Mouse (Mus musculus): ENCODE results near the gene Map4k1.

The Map4k1 gene

GRCm38 (mm10) chr7:28981651-28982273 is at the start of gene Map4k1, which contains the start of gene Eif3k:
Gene Map4k1, plus strand, starts transcription at chr7:28982050.
Gene Eif3k, minus strand, starts transcription at chr7:28981864.
- peak; percentile 92 for DNase-seq (ENCODE audit: extremely low read depth, low read depth, low spot score)

- no peak for DNase-seq (ENCODE audit: extremely low read depth, low read depth, low spot score)
These were observed 49.3 kb upstream of the Map4k1 start for GRCm38 (mm10) chr7:28932421-28933041.

- DNase-seq (ENCODE audit: extremely low read depth, low read depth, low spot score) = no peak
These were observed 48.0 kb upstream of the Map4k1 start for GRCm38 (mm10) chr7:28933825-28934224.

GRCm38 (mm10) chr7:28936787-28937186 is 45.1 kb upstream of the Map4k1 start:
- no peak for DNase-seq (ENCODE audit: extremely low read depth, low read depth, low spot score)

GRCm38 (mm10) chr7:28938654-28939053 is 43.2 kb upstream of the Map4k1 start:
- DNase-seq (ENCODE audit: extremely low read depth, low read depth, low spot score) = peak; percentile 94

- DNase-seq (ENCODE audit: extremely low read depth, low read depth, low spot score) = peak; percentile 88
These were observed 42.2 kb upstream of the Map4k1 start for GRCm38 (mm10) chr7:28939418-28940183.

- DNase-seq (ENCODE audit: extremely low read depth, low read depth, low spot score) = no peak
These were observed 40.7 kb upstream of the Map4k1 start for GRCm38 (mm10) chr7:28941129-28941528.

- DNase-seq (ENCODE audit: extremely low read depth, low read depth, low spot score) = no peak
These were observed 40.3 kb upstream of the Map4k1 start for GRCm38 (mm10) chr7:28941542-28941941.

- no peak for DNase-seq (ENCODE audit: extremely low read depth, low read depth, low spot score)
These were observed 38.2 kb upstream of the Map4k1 start for GRCm38 (mm10) chr7:28943451-28944180.

- no peak for DNase-seq (ENCODE audit: extremely low read depth, low read depth, low spot score)
These were observed 37.0 kb upstream of the Map4k1 start for GRCm38 (mm10) chr7:28944756-28945415.

GRCm38 (mm10) chr7:28945416-28946270 is 36.2 kb upstream of the Map4k1 start:
- no peak for DNase-seq (ENCODE audit: extremely low read depth, low read depth, low spot score)

- DNase-seq (ENCODE audit: extremely low read depth, low read depth, low spot score) = no peak
These were observed 35.6 kb upstream of the Map4k1 start for GRCm38 (mm10) chr7:28946271-28946610.

- DNase-seq (ENCODE audit: extremely low read depth, low read depth, low spot score) = no peak
These were observed 33.1 kb upstream of the Map4k1 start for GRCm38 (mm10) chr7:28948746-28949145.

GRCm38 (mm10) chr7:28949298-28949697 is 32.6 kb upstream of the Map4k1 start:
- no peak for DNase-seq (ENCODE audit: extremely low read depth, low read depth, low spot score)

GRCm38 (mm10) chr7:28950346-28951037 is 31.4 kb upstream of the Map4k1 start:
- DNase-seq (ENCODE audit: extremely low read depth, low read depth, low spot score) = no peak

GRCm38 (mm10) chr7:28951764-28952163 is 30.1 kb upstream of the Map4k1 start:
- no peak for DNase-seq (ENCODE audit: extremely low read depth, low read depth, low spot score)

- no peak for DNase-seq (ENCODE audit: extremely low read depth, low read depth, low spot score)
These were observed 29.1 kb upstream of the Map4k1 start for GRCm38 (mm10) chr7:28952786-28953185.

GRCm38 (mm10) chr7:28953476-28954376 is 28.1 kb upstream of the Map4k1 start:
- no peak for DNase-seq (ENCODE audit: extremely low read depth, low read depth, low spot score)

All from fat pad, adult 2 months (tissue).